Comparison of ENCODE assay signal across 24 mouse cellular contexts in genomic region chr10:7154877-7155276, GRCm38 (mm10). TPM values are rescaled to one million over a fixed set of nuclear protein-coding genes. Genes with fewer than 3 reads are reported as not detected.
A peak's percentile ranks its signal among the peaks of the same experiment; 100 is the strongest.
DNase-seq lines count a peak whose midpoint lies in the region; ATAC-seq lines count a peak whose summit lies in the region.
"Had no signal": no experiment of that assay in that cellular context is flagged by ENCODE, and none has a peak within 500 bp of the region (broad histone marks: within the 10 kb centered on the region; RNA-seq: fewer than 3 reads in every experiment).

No protein-coding gene starts in this region.

- intact Hi-C loops in heart, postnatal 10 days (cut with DNase I): no loop called here

- no peak overlapping the region for H3K9ac ChIP-seq in liver, embryonic 12.5 days
- H3K9ac ChIP-seq: embryonic facial prominence, embryonic 13.5 days; embryonic facial prominence, embryonic 15.5 days; forebrain, embryonic 12.5 days had no signal

- H3K36me3 ChIP-seq in liver, embryonic 12.5 days: peaks cover 22% of the 10 kb centered on the region
- H3K36me3 ChIP-seq: G1E had no signal

- no peak overlapping the region for H3K4me2 ChIP-seq in liver, embryonic 12.5 days
- H3K4me2 ChIP-seq: embryonic facial prominence, embryonic 13.5 days; embryonic facial prominence, embryonic 15.5 days; forebrain, embryonic 12.5 days had no signal

- DNase-seq in cerebellum, adult 11-12 months: no peak
- DNase-seq in cerebellum, adult 9-10 months: peak; percentile 65
- DNase-seq in cerebellum, adult 11 months: no peak
- no peak for DNase-seq in liver
- DNase-seq in heart, postnatal 10 days: no peak
- DNase-seq: adrenal gland, adult 8-10 months; adrenal gland, postnatal 14 days; adrenal gland, postnatal 36 days; B cell, adult 2 months; embryo, embryonic 11 days had no signal

- peak; percentile 46; the same call in 1 of the 2 replicates for ATAC-seq in cerebellum, adult (ENCODE audit: insufficient number of reproducible peaks, low FRiP score, low TSS enrichment)
- 0 out of 2 replicates have a peak, but pooled peaks have one; percentile 11 for ATAC-seq in liver, embryonic 12.5 days
- ATAC-seq: activated CD4-positive, CD25-positive, alpha-beta regulatory T cell, adult 4 months; CD4-positive, CD25-positive, alpha-beta regulatory T cell, adult 4 months; forebrain, embryonic 14.5 days; forebrain, embryonic 16.5 days; Patski had no signal

- H3K27me3 ChIP-seq in liver, embryonic 12.5 days (replicated peaks): no peaks in the 10 kb centered on the region
- H3K27me3 ChIP-seq: CH12.LX; embryonic facial prominence, embryonic 13.5 days; embryonic facial prominence, embryonic 15.5 days; forebrain, embryonic 12.5 days; Patski had no signal

- no peak overlapping the region for H3K4me3 ChIP-seq in liver, embryonic 12.5 days
- H3K4me3 ChIP-seq: embryonic facial prominence, embryonic 13.5 days; embryonic facial prominence, embryonic 15.5 days; erythroblast, embryonic 14.5 days; forebrain, embryonic 10.5 days; forebrain, embryonic 12.5 days had no signal

- 77% methylated on average over 5 of the region's 5 CpGs for WGBS in liver, embryonic 12.5 days (ENCODE audit: insufficient replicate concordance)

- H3K27ac ChIP-seq in liver, embryonic 12.5 days: no peak overlapping the region
- H3K27ac ChIP-seq: embryonic facial prominence, embryonic 13.5 days; embryonic facial prominence, embryonic 15.5 days; forebrain, embryonic 10.5 days; forebrain, embryonic 12.5 days had no signal

- H3K9me3 ChIP-seq in liver, embryonic 12.5 days (replicated peaks): no peaks in the 10 kb centered on the region
- H3K9me3 ChIP-seq: embryonic facial prominence, embryonic 13.5 days; embryonic facial prominence, embryonic 15.5 days; forebrain, embryonic 10.5 days; forebrain, embryonic 12.5 days; G1E had no signal

- 0 out of 2 replicates have a peak, but pooled peaks cover 6% of the 10 kb centered on the region for H3K4me1 ChIP-seq in liver, embryonic 12.5 days

RNA-seq across cellular contexts. Expression of gene Cnksr3, which starts 57.2 kb away (rescaled TPM):
- polyA plus RNA-seq in liver, embryonic 12.5 days (2016; fragmentation: Nextera tagmentation; extraction: Ambion mirVana): 4.8 and 5.3 TPM in 2 replicates
- 10 to 100 TPM; 24.4 to 26.3 TPM for total RNA-seq in heart, postnatal 10 days (2021)
- total RNA-seq: G1E had no signal
- polyA plus RNA-seq: G1E had no signal
